Mouse (Mus musculus): ENCODE results near the gene Kcne1l.

DNA sequence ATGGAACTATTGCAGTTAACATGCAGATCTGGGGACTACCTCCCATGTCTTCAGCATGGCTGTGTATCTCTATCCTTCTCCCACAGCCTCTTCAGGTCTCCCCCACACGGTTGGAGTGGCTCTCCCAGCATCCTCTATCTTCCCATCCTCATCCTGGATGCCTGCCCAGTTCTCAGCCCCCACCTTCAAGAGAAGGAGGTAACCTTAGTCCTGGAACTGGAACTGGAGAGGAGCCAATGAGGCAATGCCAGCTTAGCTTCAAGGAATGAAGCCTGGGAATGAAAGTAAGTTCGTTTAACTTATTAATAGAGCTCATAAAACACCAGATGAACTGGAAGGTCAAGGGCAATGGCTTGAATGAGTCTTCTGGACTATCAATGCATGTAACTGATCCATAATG, 2.6 kb downstream of the Kcne1l start:
- TF ChIP-seq CTCF (IDR thresholded peaks at IDR 0.05) = no peak
- no peak for TF ChIP-seq POLR2A (IDR thresholded peaks at IDR 0.05; ENCODE audit: insufficient read depth, low read depth, low read length)
- no peak for TF ChIP-seq EP300 (IDR thresholded peaks at IDR 0.05; ENCODE audit: insufficient read depth, low read depth, low read length)
